Mouse (Mus musculus): ENCODE measurements around the gene Spata31. TPM values are rescaled to one million over a fixed set of nuclear protein-coding genes. Genes with fewer than 3 reads are reported as not detected.

The Spata31 gene
- not detected for total RNA-seq (2021)

DNA sequence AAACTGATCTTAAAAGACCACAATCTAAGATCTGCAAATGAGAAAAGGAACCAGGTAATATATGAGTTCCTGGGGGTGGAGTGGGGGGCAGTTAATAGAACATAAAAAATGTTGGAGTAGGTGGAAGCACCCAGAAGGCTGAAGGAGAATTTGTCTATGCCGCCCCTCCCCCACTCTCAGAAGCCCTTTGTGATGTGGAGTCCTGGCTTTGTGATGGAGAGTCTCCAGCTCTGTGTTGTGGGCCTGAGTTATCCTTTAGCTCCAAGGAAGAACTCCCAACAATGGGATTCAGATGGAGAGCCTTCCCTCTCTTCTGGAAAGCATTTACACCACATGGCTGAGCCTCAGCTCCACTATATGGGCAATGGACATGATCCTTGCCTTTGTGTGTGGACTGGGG lies at the start of gene Spata31:
Gene Spata31 (plus strand): TSS at position 216 of the 400 bp plus-strand sequence.
- DNase-seq, result no peak
- intact Hi-C loops (cut with DNase I), result no loop called here

DNA sequence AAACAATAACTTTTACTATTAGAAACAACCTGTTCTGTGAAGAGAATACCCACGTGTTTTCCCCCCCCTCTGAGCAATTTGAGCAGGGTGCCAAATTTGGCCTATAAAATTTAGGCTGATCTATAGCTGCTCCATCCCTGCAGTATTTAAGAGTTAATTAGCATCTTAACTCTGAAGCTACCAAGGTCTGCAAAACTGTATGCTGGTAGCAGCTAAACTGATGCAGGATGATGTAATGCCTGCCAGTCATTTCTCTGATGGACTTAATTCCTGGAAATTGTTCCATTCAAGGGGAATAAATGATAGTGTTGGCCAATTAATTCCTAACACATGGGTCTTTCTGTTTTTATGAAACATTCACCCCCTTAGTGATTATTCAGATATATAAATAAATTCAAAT lies 14.1 kb upstream of the Spata31 start:
- DNase-seq, result no peak
- intact Hi-C loops (cut with DNase I), result no loop called here

DNA sequence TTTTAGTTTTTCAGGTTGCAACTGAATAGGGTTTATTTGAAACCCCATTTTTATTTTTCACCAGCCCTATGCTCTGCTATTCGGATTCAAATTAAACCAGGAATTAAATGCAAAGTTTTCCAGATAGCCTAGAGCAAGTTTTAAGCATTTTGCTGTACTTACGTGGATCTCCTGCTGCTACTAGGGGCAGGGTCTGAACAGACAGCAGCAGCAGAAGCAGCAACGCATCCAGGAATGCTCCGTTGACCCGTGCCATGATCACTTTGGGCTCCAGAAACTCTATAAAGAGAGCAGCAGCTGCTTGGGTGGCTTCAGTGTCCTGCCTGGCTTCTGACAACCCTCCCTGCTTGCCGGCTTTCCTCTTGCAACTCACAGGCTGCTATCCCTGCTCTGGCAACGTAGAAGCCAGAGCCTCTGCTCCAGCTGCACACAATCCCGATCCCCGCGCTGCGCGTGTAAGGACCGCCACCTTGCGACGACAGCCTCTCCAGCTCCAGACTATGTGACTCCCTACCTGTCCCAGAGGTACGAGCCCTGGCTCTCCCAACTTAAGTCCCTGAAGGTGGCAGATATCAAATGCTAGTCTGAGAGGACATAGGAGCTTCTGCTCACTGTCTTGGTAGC lies 13.5 kb upstream of the Spata31 start, which contains the start of gene Cntnap3:
Gene Cntnap3 (minus strand): TSS at position 371 of the 624 bp plus-strand sequence.
- intact Hi-C loops (cut with DNase I), result loop anchor here (2.0 kb wide), 1 partner anchor 461 kb away; no protein-coding TSS in a partner anchor
- DNase-seq, result peak; percentile 36

Other genes with a start within 250 kb of the Spata31 start
- 10 to 100 TPM; 13.8 to 13.9 TPM for gene Cntnap3, start 13.5 kb upstream of the Spata31 start, total RNA-seq (2021)
- not detected for gene Spata31d1c, start 115.7 kb downstream of the Spata31 start, total RNA-seq (2021)
- not detected for gene Prss47, start 135.4 kb downstream of the Spata31 start, total RNA-seq (2021)
- 10 to 100 TPM; 27.3 to 29.6 TPM for gene Mfsd14b, start 195.6 kb downstream of the Spata31 start, total RNA-seq (2021)
- not detected for gene Olfr465-ps1, start 220.7 kb downstream of the Spata31 start, total RNA-seq (2021)
- not detected for gene Olfr466, start 232.8 kb downstream of the Spata31 start, total RNA-seq (2021)

All from left cerebral cortex, postnatal 4 days (tissue).